Mouse (Mus musculus): ENCODE measurements around the gene Eif4g1. TPM values are rescaled to one million over a fixed set of nuclear protein-coding genes. Genes with fewer than 3 reads are reported as not detected.
A peak's percentile ranks its signal among the peaks of the same experiment; 100 is the strongest.

The Eif4g1 gene
- polyA plus RNA-seq, 1 experiment from 2014 or later, result 140 TPM

- Histone ChIP-seq H3K4me3 (ENCODE audit: low read length) (no peak overlapping the region), H3K27ac (ENCODE audit: low read length) (no peak overlapping the region), H3K4me2 (ENCODE audit: low read depth, low read length) (no peak overlapping the region), H3K27me3 (ENCODE audit: control insufficient read depth, insufficient read depth, low read depth, low read length) (no peaks in the 10 kb centered on the region), H3K4me1 (replicated peaks; ENCODE audit: control insufficient read depth, insufficient read depth, low read length) (peaks cover 7% of the 10 kb centered on the region), H3K9me3 (ENCODE audit: control insufficient read depth, low read length) (no peaks in the 10 kb centered on the region), H3K36me3 (ENCODE audit: control insufficient read depth, insufficient read depth, low read length) (peaks cover 2% of the 10 kb centered on the region), H3K9ac (ENCODE audit: low read length) (no peak overlapping the region)
- ATAC-seq (ENCODE audit: low read depth), result no peak
- 88% methylated on average over 11 of the region's 11 CpGs for WGBS
Measured at GRCm38 (mm10) chr16:20710370-20710769, 42.3 kb downstream of the Eif4g1 start.

GRCm38 (mm10) chr16:20710810-20711209 is 42.7 kb downstream of the Eif4g1 start:
- WGBS, result 81% methylated on average over 4 of the region's 4 CpGs
- Histone ChIP-seq H3K4me3 (ENCODE audit: low read length) (no peak overlapping the region), H3K9ac (ENCODE audit: low read length) (no peak overlapping the region), H3K27me3 (ENCODE audit: control insufficient read depth, insufficient read depth, low read depth, low read length) (no peaks in the 10 kb centered on the region), H3K36me3 (ENCODE audit: control insufficient read depth, insufficient read depth, low read length) (peaks cover 2% of the 10 kb centered on the region), H3K4me1 (replicated peaks; ENCODE audit: control insufficient read depth, insufficient read depth, low read length) (peaks cover 9% of the 10 kb centered on the region), H3K27ac (ENCODE audit: low read length) (no peak overlapping the region), H3K9me3 (ENCODE audit: control insufficient read depth, low read length) (no peaks in the 10 kb centered on the region), H3K4me2 (ENCODE audit: low read depth, low read length) (no peak overlapping the region)
- no peak for ATAC-seq (ENCODE audit: low read depth)

GRCm38 (mm10) chr16:20712190-20712589 is 44.1 kb downstream of the Eif4g1 start:
- Histone ChIP-seq H3K36me3 (ENCODE audit: control insufficient read depth, insufficient read depth, low read length) (peaks cover 2% of the 10 kb centered on the region), H3K4me3 (ENCODE audit: low read length) (no peak overlapping the region), H3K9me3 (ENCODE audit: control insufficient read depth, low read length) (no peaks in the 10 kb centered on the region), H3K27me3 (ENCODE audit: control insufficient read depth, insufficient read depth, low read depth, low read length) (no peaks in the 10 kb centered on the region), H3K9ac (ENCODE audit: low read length) (no peak overlapping the region), H3K4me1 (replicated peaks; ENCODE audit: control insufficient read depth, insufficient read depth, low read length) (peaks cover 15% of the 10 kb centered on the region), H3K27ac (ENCODE audit: low read length) (no peak overlapping the region), H3K4me2 (ENCODE audit: low read depth, low read length) (no peak overlapping the region)
- ATAC-seq (ENCODE audit: low read depth), result no peak
- WGBS, result 84% methylated on average over 9 of the region's 9 CpGs

- Histone ChIP-seq H3K4me3 (ENCODE audit: low read length) (no peak overlapping the region), H3K9me3 (ENCODE audit: control insufficient read depth, low read length) (no peaks in the 10 kb centered on the region), H3K27me3 (ENCODE audit: control insufficient read depth, insufficient read depth, low read depth, low read length) (no peaks in the 10 kb centered on the region), H3K27ac (ENCODE audit: low read length) (no peak overlapping the region), H3K4me2 (ENCODE audit: low read depth, low read length) (no peak overlapping the region), H3K9ac (ENCODE audit: low read length) (no peak overlapping the region), H3K36me3 (ENCODE audit: control insufficient read depth, insufficient read depth, low read length) (peaks cover 2% of the 10 kb centered on the region), H3K4me1 (replicated peaks; ENCODE audit: control insufficient read depth, insufficient read depth, low read length) (peaks cover 15% of the 10 kb centered on the region)
- ATAC-seq (ENCODE audit: low read depth), result no peak
- 77% methylated on average over 7 of the region's 7 CpGs for WGBS
Measured at GRCm38 (mm10) chr16:20712889-20713288, 44.8 kb downstream of the Eif4g1 start.

DNA sequence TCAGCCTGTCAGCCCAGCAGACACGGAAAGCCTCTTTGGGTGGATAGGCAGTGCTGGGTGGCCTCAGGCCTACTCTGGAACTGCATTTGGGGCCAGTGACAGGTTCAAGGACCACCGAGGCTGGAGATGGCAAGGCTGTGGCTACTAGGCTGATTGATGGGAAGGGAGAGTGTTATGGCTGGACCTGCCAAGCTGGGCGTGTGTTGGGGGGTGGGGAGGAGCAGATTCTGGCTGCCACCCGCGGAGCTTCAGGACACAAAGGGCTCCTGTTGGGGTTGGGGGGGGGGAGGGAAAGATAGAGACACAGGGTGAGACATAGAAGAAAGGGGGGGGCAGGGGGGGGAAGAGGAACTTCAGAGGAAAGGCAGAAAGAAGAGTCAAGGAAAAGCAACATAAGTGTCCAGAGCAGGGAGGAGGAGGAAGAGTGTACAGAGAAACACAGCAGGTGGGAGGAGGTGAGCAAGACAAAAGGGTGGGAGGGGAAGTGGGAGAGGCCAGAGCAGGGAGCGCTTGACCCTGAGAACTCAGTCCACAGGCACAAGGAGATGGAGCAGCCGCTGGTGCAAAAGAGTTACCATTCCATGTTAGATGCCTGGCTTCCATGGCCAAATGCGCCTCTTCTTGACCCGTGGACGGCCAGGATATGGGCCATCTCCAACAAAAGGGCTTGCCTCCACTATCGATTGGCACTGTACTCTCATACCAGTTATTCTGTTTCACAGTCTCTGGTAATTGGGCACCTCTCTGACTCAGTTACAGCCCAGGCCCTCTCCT is 46.4 kb downstream of the Eif4g1 start:
- H3K4me2 ChIP-seq (ENCODE audit: low read depth, low read length), result peak overlapping the region; percentile 16
- no peak for ATAC-seq (ENCODE audit: low read depth)
- H3K9me3 ChIP-seq (ENCODE audit: control insufficient read depth, low read length), result no peaks in the 10 kb centered on the region
- 44% methylated on average over 11 of the region's 11 CpGs for WGBS
- H3K4me3 ChIP-seq (ENCODE audit: low read length), result no peak overlapping the region
- H3K27ac ChIP-seq (ENCODE audit: low read length), result no peak overlapping the region
- H3K9ac ChIP-seq (ENCODE audit: low read length), result no peak overlapping the region
- H3K36me3 ChIP-seq (ENCODE audit: control insufficient read depth, insufficient read depth, low read length), result peaks cover 2% of the 10 kb centered on the region
- no peaks in the 10 kb centered on the region for H3K27me3 ChIP-seq (ENCODE audit: control insufficient read depth, insufficient read depth, low read depth, low read length)
- peaks cover 20% of the 10 kb centered on the region for H3K4me1 ChIP-seq (replicated peaks; ENCODE audit: control insufficient read depth, insufficient read depth, low read length)

- H3K27ac ChIP-seq (ENCODE audit: low read length), result no peak overlapping the region
- ATAC-seq (ENCODE audit: low read depth), result no peak
- peaks cover 3% of the 10 kb centered on the region for H3K36me3 ChIP-seq (ENCODE audit: control insufficient read depth, insufficient read depth, low read length)
- no peaks in the 10 kb centered on the region for H3K9me3 ChIP-seq (ENCODE audit: control insufficient read depth, low read length)
- H3K4me2 ChIP-seq (ENCODE audit: low read depth, low read length), result peak overlapping the region; percentile 96
- H3K4me3 ChIP-seq (ENCODE audit: low read length), result peak overlapping the region; percentile 70
- 51% methylated on average over 2 of the region's 2 CpGs for WGBS
- H3K27me3 ChIP-seq (ENCODE audit: control insufficient read depth, insufficient read depth, low read depth, low read length), result no peaks in the 10 kb centered on the region
- peak overlapping the region; percentile 78 for H3K9ac ChIP-seq (ENCODE audit: low read length)
- H3K4me1 ChIP-seq (replicated peaks; ENCODE audit: control insufficient read depth, insufficient read depth, low read length), result peaks cover 20% of the 10 kb centered on the region
Measured at GRCm38 (mm10) chr16:20715161-20715560, 47.0 kb downstream of the Eif4g1 start.

- ATAC-seq (ENCODE audit: low read depth), result no peak
- Histone ChIP-seq H3K4me1 (replicated peaks; ENCODE audit: control insufficient read depth, insufficient read depth, low read length) (peaks cover 20% of the 10 kb centered on the region), H3K36me3 (ENCODE audit: control insufficient read depth, insufficient read depth, low read length) (peaks cover 2% of the 10 kb centered on the region), H3K27ac (ENCODE audit: low read length) (peak overlapping the region; percentile 92; the same call in 1 of the 2 replicates), H3K4me2 (ENCODE audit: low read depth, low read length) (peak overlapping the region; percentile 96), H3K9ac (ENCODE audit: low read length) (peak overlapping the region; percentile 78), H3K4me3 (ENCODE audit: low read length) (peak overlapping the region; percentile 70), H3K27me3 (ENCODE audit: control insufficient read depth, insufficient read depth, low read depth, low read length) (no peaks in the 10 kb centered on the region), H3K9me3 (ENCODE audit: control insufficient read depth, low read length) (no peaks in the 10 kb centered on the region)
- WGBS, result 3% methylated on average over 12 of the region's 12 CpGs
Measured at GRCm38 (mm10) chr16:20715566-20715965, 47.5 kb downstream of the Eif4g1 start.

- WGBS, result under 1% methylated on average over 64 of the region's 68 CpGs
- Histone ChIP-seq H3K4me1 (replicated peaks; ENCODE audit: control insufficient read depth, insufficient read depth, low read length) (peaks cover 20% of the 10 kb centered on the region), H3K4me2 (ENCODE audit: low read depth, low read length) (peak overlapping the region; percentile 96), H3K4me3 (ENCODE audit: low read length) (peak overlapping the region; percentile 70), H3K9me3 (ENCODE audit: control insufficient read depth, low read length) (no peaks in the 10 kb centered on the region), H3K9ac (ENCODE audit: low read length) (peak overlapping the region; percentile 78), H3K36me3 (ENCODE audit: control insufficient read depth, insufficient read depth, low read length) (peaks cover 2% of the 10 kb centered on the region), H3K27ac (ENCODE audit: low read length) (peak overlapping the region; percentile 92), H3K27me3 (ENCODE audit: control insufficient read depth, insufficient read depth, low read depth, low read length) (no peaks in the 10 kb centered on the region)
- peak; percentile 85 for ATAC-seq (ENCODE audit: low read depth)
Measured at GRCm38 (mm10) chr16:20715976-20716840, 48.1 kb downstream of the Eif4g1 start.

DNA sequence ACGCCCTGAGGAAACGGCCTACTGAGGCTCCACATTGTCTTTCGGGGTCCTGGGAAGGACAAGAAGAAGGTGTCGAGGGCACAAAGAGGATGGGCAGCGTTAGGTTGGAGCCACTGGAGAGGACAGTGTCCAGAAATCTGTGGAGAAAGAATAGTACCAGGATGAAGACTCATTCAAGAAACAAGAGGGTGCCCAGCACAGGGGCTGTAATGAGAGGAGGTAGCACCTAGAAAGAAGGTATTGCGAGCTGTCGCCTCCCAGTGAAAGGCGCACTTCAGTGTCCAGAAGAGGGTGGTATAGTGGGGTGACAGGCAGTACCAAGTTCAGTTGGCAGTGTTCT is 48.7 kb downstream of the Eif4g1 start:
- H3K27me3 ChIP-seq (ENCODE audit: control insufficient read depth, insufficient read depth, low read depth, low read length), result no peaks in the 10 kb centered on the region
- peak overlapping the region; percentile 78 for H3K9ac ChIP-seq (ENCODE audit: low read length)
- peak overlapping the region; percentile 96 for H3K4me2 ChIP-seq (ENCODE audit: low read depth, low read length)
- peak overlapping the region; percentile 70 for H3K4me3 ChIP-seq (ENCODE audit: low read length)
- ATAC-seq (ENCODE audit: low read depth), result no peak
- 2% methylated on average over 8 of the region's 8 CpGs for WGBS
- H3K27ac ChIP-seq (ENCODE audit: low read length), result peak overlapping the region; percentile 92
- H3K36me3 ChIP-seq (ENCODE audit: control insufficient read depth, insufficient read depth, low read length), result peaks cover 5% of the 10 kb centered on the region
- H3K9me3 ChIP-seq (ENCODE audit: control insufficient read depth, low read length), result no peaks in the 10 kb centered on the region
- H3K4me1 ChIP-seq (replicated peaks; ENCODE audit: control insufficient read depth, insufficient read depth, low read length), result peaks cover 20% of the 10 kb centered on the region

All from lung, embryonic 16.5 days (tissue).